Mouse (Mus musculus) left cerebral cortex, adult 11 months (tissue): ENCODE results near the gene Pck2.

Experiments
- DNase-seq: peaks from one replicate; pipeline ENCODE4 v3.0.0; 2022; ENCODE audit warnings: low spot score

The Pck2 gene

GRCm38 (mm10) chr14:55540067-55540786 is at the start of gene Pck2:
Gene Pck2 (plus strand): TSS chr14:55540266.
- DNase-seq: peak; percentile 64

- peak; percentile 82 for DNase-seq
Observed at GRCm38 (mm10) chr14:55490361-55491201, 49.5 kb upstream of the Pck2 start, which contains the start of gene Carmil3. Gene Carmil3 (plus strand): TSS chr14:55490651.

GRCm38 (mm10) chr14:55491291-55491833 is 48.7 kb upstream of the Pck2 start:
- no peak for DNase-seq

DNA sequence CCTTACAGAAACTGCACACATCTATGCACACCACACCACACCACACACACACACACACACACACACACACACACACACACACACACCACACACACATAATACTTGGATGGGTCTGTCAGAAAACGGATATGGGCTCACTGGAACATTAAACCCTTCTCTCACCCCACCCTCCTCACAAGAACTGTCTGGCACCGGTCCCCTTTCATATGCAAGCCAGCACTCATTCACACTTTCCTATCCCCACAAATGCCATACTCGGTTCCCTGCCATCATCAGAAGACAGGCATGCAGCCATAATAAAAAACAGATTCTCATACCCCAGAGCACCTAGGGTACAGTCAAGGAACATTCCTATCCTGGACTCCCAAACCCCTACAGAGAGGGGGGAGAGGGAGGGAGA is 48.0 kb upstream of the Pck2 start:
- no peak for DNase-seq

DNA sequence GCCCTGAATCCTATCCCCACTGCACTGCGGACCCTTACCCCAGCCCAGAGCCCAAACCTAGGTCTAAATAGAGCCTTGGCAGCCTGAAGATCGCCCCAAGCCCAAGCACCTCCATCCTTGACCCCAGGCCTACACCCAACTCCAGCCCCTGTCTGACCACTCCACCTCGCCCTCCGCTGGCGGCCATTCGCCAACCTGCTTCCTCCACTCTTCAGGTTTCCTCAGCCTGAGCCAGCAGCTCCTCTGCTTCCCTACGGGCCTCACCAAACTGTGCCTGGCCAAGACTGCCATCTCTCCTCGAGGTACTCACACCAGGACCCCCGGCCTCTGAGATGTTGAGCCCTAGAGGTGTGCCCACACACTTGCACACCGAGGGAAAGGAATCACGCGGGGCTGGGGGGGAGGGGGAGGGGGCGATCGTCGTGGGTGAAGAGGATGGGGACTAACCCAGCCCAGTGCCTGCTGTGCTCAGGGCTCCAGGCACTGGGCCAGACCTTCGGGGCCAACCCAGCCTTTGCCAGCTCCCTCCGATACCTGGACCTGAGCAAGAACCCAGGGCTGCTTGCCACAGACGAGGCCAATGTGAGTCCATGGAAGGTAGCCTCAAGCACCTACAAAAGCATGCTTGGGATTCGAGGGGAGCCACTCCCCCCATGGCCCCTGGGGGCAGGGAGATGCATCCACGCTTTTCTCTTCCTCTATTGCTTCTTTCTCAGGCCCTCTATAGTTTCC is 44.4 kb upstream of the Pck2 start:
- no peak for DNase-seq

GRCm38 (mm10) chr14:55496761-55497448 is 43.2 kb upstream of the Pck2 start:
- DNase-seq: no peak

DNA sequence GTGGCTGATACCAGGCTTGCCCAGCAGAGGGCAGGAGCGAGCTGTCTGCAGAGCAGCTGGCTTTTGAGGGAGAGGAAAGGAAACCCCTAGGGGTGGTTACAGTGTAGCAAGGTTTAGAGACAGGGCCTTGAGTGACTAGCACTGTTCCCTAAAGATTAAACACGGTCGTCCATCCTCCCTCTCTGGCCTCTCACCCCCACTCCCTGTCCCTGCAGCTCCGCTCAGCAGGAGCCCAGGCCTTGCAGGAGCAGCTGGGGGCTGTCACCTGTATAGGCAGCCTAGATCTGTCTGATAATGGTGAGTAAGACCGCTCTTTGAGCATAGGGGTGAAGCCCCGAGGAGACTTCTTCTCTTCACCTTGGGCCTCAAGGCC is 42.6 kb upstream of the Pck2 start:
- peak; percentile 64 for DNase-seq

DNA sequence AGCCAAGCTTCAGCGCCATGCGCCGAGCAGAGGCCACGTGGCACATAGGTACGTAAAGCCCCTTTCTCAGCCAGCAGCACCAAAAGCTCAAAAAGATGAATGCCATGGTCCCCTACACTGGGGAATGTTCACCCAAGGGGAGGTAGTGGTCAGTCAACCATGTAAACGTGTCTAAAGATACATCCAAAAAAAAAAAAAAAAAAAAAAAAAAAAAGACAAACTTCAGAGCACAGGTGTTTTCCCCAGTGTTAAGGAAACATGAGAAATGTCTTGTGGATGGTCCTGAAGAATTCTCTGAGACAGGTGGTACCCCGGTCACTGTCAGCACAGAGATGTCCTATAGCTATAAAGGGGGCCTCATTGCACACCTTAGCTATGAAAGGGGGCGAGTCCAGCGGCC is 34.5 kb upstream of the Pck2 start:
- no peak for DNase-seq

GRCm38 (mm10) chr14:55507801-55508200 is 32.3 kb upstream of the Pck2 start:
- no peak for DNase-seq

DNA sequence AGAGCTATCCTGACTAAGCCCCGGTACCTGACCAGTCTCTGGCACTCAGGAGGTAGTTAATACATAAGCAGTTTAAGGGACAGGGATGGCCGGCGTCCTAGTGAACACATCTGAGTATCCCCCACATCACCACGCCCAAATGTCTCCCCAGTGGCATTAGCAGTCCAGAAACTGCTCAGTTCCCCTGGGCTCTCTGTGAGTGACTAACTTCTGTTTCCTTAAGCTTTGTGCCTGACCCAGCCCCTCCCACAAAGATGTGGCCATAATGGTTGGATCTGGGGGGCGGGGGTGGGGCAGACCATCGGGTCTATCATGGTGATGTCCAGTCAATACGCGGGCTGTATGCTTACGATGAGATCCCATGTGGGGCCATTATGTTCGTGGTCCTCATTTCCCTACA is 30.5 kb upstream of the Pck2 start:
- no peak for DNase-seq

- DNase-seq: no peak
Observed at GRCm38 (mm10) chr14:55510125-55510731, 29.8 kb upstream of the Pck2 start, which contains the start of gene Cpne6. Gene Cpne6 (plus strand): TSS chr14:55510445.

- DNase-seq: no peak
Observed at GRCm38 (mm10) chr14:55511037-55511436, 29.0 kb upstream of the Pck2 start.

- no peak for DNase-seq
Observed at GRCm38 (mm10) chr14:55513927-55514326, 26.1 kb upstream of the Pck2 start.

DNA sequence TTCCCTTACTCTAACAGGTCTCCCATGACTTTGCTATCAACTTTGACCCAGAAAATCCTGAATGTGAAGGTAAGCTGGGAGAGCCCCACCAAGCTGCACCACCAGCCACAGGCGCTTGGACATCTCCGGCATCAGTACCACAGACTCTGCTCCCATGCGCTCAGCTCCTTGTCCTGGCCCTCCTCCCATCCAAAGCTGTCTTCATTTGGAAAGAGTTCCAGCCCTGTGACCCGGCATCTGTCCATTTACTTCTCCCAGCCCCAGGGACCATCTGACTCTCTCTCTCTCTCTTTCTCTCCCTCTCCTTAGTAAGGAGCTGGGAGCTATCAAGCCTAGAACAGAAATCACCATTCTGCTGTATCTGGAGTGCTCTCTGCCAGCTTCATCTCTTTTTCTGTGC is 24.2 kb upstream of the Pck2 start:
- DNase-seq: no peak

DNA sequence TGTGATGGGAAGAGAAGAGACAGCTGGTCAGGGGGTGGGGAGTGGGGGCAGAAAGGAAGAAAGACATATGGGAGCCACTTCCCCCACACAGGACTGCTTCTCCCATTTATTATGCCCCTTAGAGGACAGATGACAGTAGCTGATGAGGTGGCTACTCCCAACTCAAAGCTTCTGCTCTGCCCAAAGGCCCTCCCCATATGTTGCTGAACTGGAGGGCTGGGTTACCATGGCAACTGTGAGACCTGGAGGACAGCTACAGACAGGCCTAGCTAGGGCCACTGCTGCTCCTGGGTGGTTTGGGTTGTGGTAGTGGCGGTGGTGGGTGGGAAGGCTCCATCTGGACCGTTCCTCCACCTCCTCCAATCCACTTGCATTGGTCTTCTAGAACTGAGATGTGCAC is 21.2 kb upstream of the Pck2 start:
- DNase-seq: peak; percentile 56

DNA sequence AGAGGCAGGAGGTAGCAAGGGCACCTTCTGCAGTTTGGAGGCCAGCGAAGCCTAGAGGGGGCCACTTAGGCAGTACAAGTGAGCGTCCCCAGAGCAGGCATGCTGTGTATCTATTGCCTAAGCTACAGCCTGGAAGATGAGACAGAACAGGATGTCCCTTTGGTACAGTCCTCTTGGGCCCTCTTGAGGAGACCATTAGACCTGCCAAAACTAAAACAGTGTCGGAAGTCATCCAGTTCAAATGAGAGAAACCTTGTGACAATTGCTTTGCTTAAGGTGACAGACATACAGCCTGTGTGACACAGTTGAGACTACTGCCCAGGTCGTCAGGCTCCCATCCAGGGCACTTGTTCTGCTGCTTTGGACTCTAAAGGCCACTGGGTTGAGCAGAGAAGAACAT is 20.5 kb upstream of the Pck2 start:
- DNase-seq: no peak

- no peak for DNase-seq
Observed at GRCm38 (mm10) chr14:55520451-55521361, 19.4 kb upstream of the Pck2 start.

- DNase-seq: no peak
Observed at GRCm38 (mm10) chr14:55524062-55524461, 16.0 kb upstream of the Pck2 start.

DNA sequence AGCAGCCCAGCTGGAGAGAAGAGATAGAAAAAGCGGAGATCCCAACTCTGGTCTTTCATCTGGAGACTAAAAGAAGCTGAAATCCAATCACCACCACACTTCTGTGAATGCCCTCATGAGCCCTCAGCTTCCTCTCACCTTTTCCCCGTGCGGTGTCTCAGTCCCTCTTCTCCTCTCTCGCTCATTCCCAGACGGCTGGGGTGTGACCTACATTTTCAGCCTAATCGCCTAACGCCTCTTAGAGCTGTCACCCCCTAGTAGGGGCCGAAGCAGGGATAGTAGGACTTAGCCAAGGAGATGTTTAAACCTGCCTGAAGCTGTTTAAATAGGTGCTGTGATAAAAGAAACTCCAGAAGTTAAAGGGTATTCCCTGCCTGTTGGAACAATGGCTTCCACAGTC is 15.3 kb upstream of the Pck2 start, which contains the start of gene Nrl:
Gene Nrl (minus strand): TSS at position 197 of the 400 bp plus-strand sequence.
- no peak for DNase-seq

GRCm38 (mm10) chr14:55526674-55527073 is 13.4 kb upstream of the Pck2 start:
- DNase-seq: no peak
